Mouse (Mus musculus): ENCODE measurements at regions not wholly inside any gene's neighbourhood (a gene's known extent, or its start where the extent isn't known, plus 50 kb on each side); places are given as distances from the start of the nearest gene placed in this dataset.

- H3K4me1 ChIP-seq (replicated peaks; ENCODE audit: control insufficient read depth, insufficient read depth, low read length) = no peaks in the 10 kb centered on the region
- no peaks in the 10 kb centered on the region for H3K27me3 ChIP-seq (replicated peaks; ENCODE audit: control insufficient read depth, insufficient read depth, low read length)
- no peak overlapping the region for H3K4me2 ChIP-seq (ENCODE audit: low read length)
- ATAC-seq = no peak
- H3K9ac ChIP-seq (replicated peaks; ENCODE audit: low read depth, low read length) = no peak overlapping the region
- no peaks in the 10 kb centered on the region for H3K36me3 ChIP-seq (ENCODE audit: control insufficient read depth, insufficient read depth)
- H3K4me3 ChIP-seq (replicated peaks; ENCODE audit: low read length) = no peak overlapping the region
- no peaks in the 10 kb centered on the region for H3K9me3 ChIP-seq (ENCODE audit: control insufficient read depth, low read length)
- no peak overlapping the region for H3K27ac ChIP-seq (ENCODE audit: low read length)
Observed at GRCm38 (mm10) chr10:34824121-34824520, 340.9 kb downstream of the Frk start.

GRCm38 (mm10) chr10:34842015-34842504, 358.9 kb downstream of the Frk start:
- H3K4me1 ChIP-seq (replicated peaks; ENCODE audit: control insufficient read depth, insufficient read depth, low read length) = no peaks in the 10 kb centered on the region
- WGBS = 75% methylated on average over 3 of the region's 3 CpGs
- H3K4me2 ChIP-seq (ENCODE audit: low read length) = no peak overlapping the region
- no peak overlapping the region for H3K4me3 ChIP-seq (replicated peaks; ENCODE audit: low read length)
- ATAC-seq = peak; percentile 58; the same call in 1 of the 2 replicates
- no peaks in the 10 kb centered on the region for H3K27me3 ChIP-seq (replicated peaks; ENCODE audit: control insufficient read depth, insufficient read depth, low read length)
- H3K9me3 ChIP-seq (ENCODE audit: control insufficient read depth, low read length) = no peaks in the 10 kb centered on the region
- H3K36me3 ChIP-seq (ENCODE audit: control insufficient read depth, insufficient read depth) = no peaks in the 10 kb centered on the region
- H3K9ac ChIP-seq (replicated peaks; ENCODE audit: low read depth, low read length) = no peak overlapping the region
- no peak overlapping the region for H3K27ac ChIP-seq (ENCODE audit: low read length)

- ATAC-seq = no peak
- H3K9me3 ChIP-seq (ENCODE audit: control insufficient read depth, low read length) = no peaks in the 10 kb centered on the region
- no peaks in the 10 kb centered on the region for H3K4me1 ChIP-seq (replicated peaks; ENCODE audit: control insufficient read depth, insufficient read depth, low read length)
- no peak overlapping the region for H3K27ac ChIP-seq (ENCODE audit: low read length)
- WGBS = 44% methylated on average over 1 of the region's 1 CpGs
- H3K9ac ChIP-seq (replicated peaks; ENCODE audit: low read depth, low read length) = no peak overlapping the region
- H3K36me3 ChIP-seq (ENCODE audit: control insufficient read depth, insufficient read depth) = no peaks in the 10 kb centered on the region
- H3K27me3 ChIP-seq (replicated peaks; ENCODE audit: control insufficient read depth, insufficient read depth, low read length) = no peaks in the 10 kb centered on the region
- H3K4me2 ChIP-seq (ENCODE audit: low read length) = no peak overlapping the region
- H3K4me3 ChIP-seq (replicated peaks; ENCODE audit: low read length) = no peak overlapping the region
Observed at GRCm38 (mm10) chr10:34856494-34857146, 373.4 kb downstream of the Frk start.

- 78% methylated on average over 1 of the region's 1 CpGs for WGBS
- Histone ChIP-seq H3K9ac (replicated peaks; ENCODE audit: low read depth, low read length) (no peak overlapping the region), H3K36me3 (ENCODE audit: control insufficient read depth, insufficient read depth) (no peaks in the 10 kb centered on the region), H3K4me3 (replicated peaks; ENCODE audit: low read length) (no peak overlapping the region), H3K9me3 (ENCODE audit: control insufficient read depth, low read length) (no peaks in the 10 kb centered on the region), H3K27ac (ENCODE audit: low read length) (no peak overlapping the region), H3K27me3 (replicated peaks; ENCODE audit: control insufficient read depth, insufficient read depth, low read length) (no peaks in the 10 kb centered on the region), H3K4me1 (replicated peaks; ENCODE audit: control insufficient read depth, insufficient read depth, low read length) (no peaks in the 10 kb centered on the region), H3K4me2 (ENCODE audit: low read length) (no peak overlapping the region)
- no peak for ATAC-seq
Observed at GRCm38 (mm10) chr10:34862693-34863092, 379.5 kb downstream of the Frk start.

GRCm38 (mm10) chr10:34871888-34872287, 388.7 kb downstream of the Frk start:
- Histone ChIP-seq H3K4me1 (replicated peaks; ENCODE audit: control insufficient read depth, insufficient read depth, low read length) (no peaks in the 10 kb centered on the region), H3K9me3 (ENCODE audit: control insufficient read depth, low read length) (no peaks in the 10 kb centered on the region), H3K4me2 (ENCODE audit: low read length) (peak overlapping the region; percentile 10), H3K27ac (ENCODE audit: low read length) (no peak overlapping the region), H3K4me3 (replicated peaks; ENCODE audit: low read length) (no peak overlapping the region), H3K9ac (replicated peaks; ENCODE audit: low read depth, low read length) (no peak overlapping the region), H3K36me3 (ENCODE audit: control insufficient read depth, insufficient read depth) (no peaks in the 10 kb centered on the region), H3K27me3 (replicated peaks; ENCODE audit: control insufficient read depth, insufficient read depth, low read length) (no peaks in the 10 kb centered on the region)
- 38% methylated on average over 9 of the region's 9 CpGs for WGBS
- ATAC-seq = peak; percentile 52

GRCm38 (mm10) chr10:34878511-34878910, 395.3 kb downstream of the Frk start:
- H3K4me1 ChIP-seq (replicated peaks; ENCODE audit: control insufficient read depth, insufficient read depth, low read length) = no peaks in the 10 kb centered on the region
- no peaks in the 10 kb centered on the region for H3K27me3 ChIP-seq (replicated peaks; ENCODE audit: control insufficient read depth, insufficient read depth, low read length)
- no peak for ATAC-seq
- no peak overlapping the region for H3K27ac ChIP-seq (ENCODE audit: low read length)
- WGBS = 60% methylated on average over 3 of the region's 3 CpGs
- no peaks in the 10 kb centered on the region for H3K36me3 ChIP-seq (ENCODE audit: control insufficient read depth, insufficient read depth)
- H3K9ac ChIP-seq (replicated peaks; ENCODE audit: low read depth, low read length) = no peak overlapping the region
- no peaks in the 10 kb centered on the region for H3K9me3 ChIP-seq (ENCODE audit: control insufficient read depth, low read length)
- H3K4me2 ChIP-seq (ENCODE audit: low read length) = no peak overlapping the region
- H3K4me3 ChIP-seq (replicated peaks; ENCODE audit: low read length) = no peak overlapping the region

GRCm38 (mm10) chr10:34887601-34888000, 404.4 kb downstream of the Frk start:
- Histone ChIP-seq H3K27ac (ENCODE audit: low read length) (no peak overlapping the region), H3K36me3 (ENCODE audit: control insufficient read depth, insufficient read depth) (no peaks in the 10 kb centered on the region), H3K4me1 (replicated peaks; ENCODE audit: control insufficient read depth, insufficient read depth, low read length) (no peaks in the 10 kb centered on the region), H3K9me3 (ENCODE audit: control insufficient read depth, low read length) (no peaks in the 10 kb centered on the region), H3K27me3 (replicated peaks; ENCODE audit: control insufficient read depth, insufficient read depth, low read length) (no peaks in the 10 kb centered on the region), H3K9ac (replicated peaks; ENCODE audit: low read depth, low read length) (no peak overlapping the region), H3K4me3 (replicated peaks; ENCODE audit: low read length) (no peak overlapping the region), H3K4me2 (ENCODE audit: low read length) (no peak overlapping the region)
- ATAC-seq = no peak
- WGBS = 38% methylated on average over 1 of the region's 1 CpGs

- Histone ChIP-seq H3K9me3 (ENCODE audit: control insufficient read depth, low read length) (no peaks in the 10 kb centered on the region), H3K9ac (replicated peaks; ENCODE audit: low read depth, low read length) (no peak overlapping the region), H3K27me3 (replicated peaks; ENCODE audit: control insufficient read depth, insufficient read depth, low read length) (no peaks in the 10 kb centered on the region), H3K4me3 (replicated peaks; ENCODE audit: low read length) (no peak overlapping the region), H3K36me3 (ENCODE audit: control insufficient read depth, insufficient read depth) (no peaks in the 10 kb centered on the region), H3K4me1 (replicated peaks; ENCODE audit: control insufficient read depth, insufficient read depth, low read length) (no peaks in the 10 kb centered on the region), H3K27ac (ENCODE audit: low read length) (no peak overlapping the region), H3K4me2 (ENCODE audit: low read length) (no peak overlapping the region)
- peak; percentile 98 for ATAC-seq
- WGBS = 45% methylated on average over 5 of the region's 5 CpGs
Observed at GRCm38 (mm10) chr10:34904274-34904673, 421.1 kb downstream of the Frk start.

- WGBS = 49% methylated on average over 2 of the region's 2 CpGs
- H3K9me3 ChIP-seq (ENCODE audit: control insufficient read depth, low read length) = no peaks in the 10 kb centered on the region
- no peak overlapping the region for H3K9ac ChIP-seq (replicated peaks; ENCODE audit: low read depth, low read length)
- H3K4me2 ChIP-seq (ENCODE audit: low read length) = no peak overlapping the region
- no peaks in the 10 kb centered on the region for H3K4me1 ChIP-seq (replicated peaks; ENCODE audit: control insufficient read depth, insufficient read depth, low read length)
- H3K4me3 ChIP-seq (replicated peaks; ENCODE audit: low read length) = no peak overlapping the region
- peak overlapping the region; percentile 23; the same call in 1 of the 2 replicates for H3K27ac ChIP-seq (ENCODE audit: low read length)
- H3K36me3 ChIP-seq (ENCODE audit: control insufficient read depth, insufficient read depth) = no peaks in the 10 kb centered on the region
- H3K27me3 ChIP-seq (replicated peaks; ENCODE audit: control insufficient read depth, insufficient read depth, low read length) = no peaks in the 10 kb centered on the region
- ATAC-seq = peak; percentile 57
Observed at GRCm38 (mm10) chr10:34904692-34905091, 421.5 kb downstream of the Frk start.
